Mouse (Mus musculus) G1E (cell line): Measurements from ENCODE around the gene Adamts6. TPM values are rescaled to one million over a fixed set of nuclear protein-coding genes. Genes with fewer than 3 reads are reported as not detected.

Experiments
- ATAC-seq: 2 replicates; pipeline ENCODE4 v1.8.0; 2016; ENCODE audit warnings: mild to moderate bottlenecking; ENCODE audit not compliant: insufficient number of reproducible peaks, poor library complexity, low FRiP score, severe bottlenecking; ENCODE audit errors: extremely low read depth
- DNase-seq: peaks from one replicate; pipeline ENCODE4 v3.0.0; 2012; ENCODE audit warnings: low spot score
- H3K27me3 ChIP-seq: 2 replicates; pipeline ENCODE4 v1.6.1; 2012; ENCODE audit warnings: mild to moderate bottlenecking, low read length, inconsistent platforms; ENCODE audit not compliant: insufficient read depth
- H3K36me3 ChIP-seq: replicated peaks from 2 replicates; pipeline ENCODE3; 2012; ENCODE audit warnings: mild to moderate bottlenecking, inconsistent platforms
- H3K4me1 ChIP-seq: 2 replicates; pipeline ENCODE4 v1.6.1; 2012; ENCODE audit warnings: low read depth, low read length, inconsistent platforms, mixed read lengths; ENCODE audit not compliant: insufficient read depth
- H3K4me3 ChIP-seq: 2 replicates; pipeline ENCODE4 v1.5.1; 2012; ENCODE audit warnings: low read depth, mild to moderate bottlenecking, inconsistent platforms, low read length, moderate library complexity, mixed read lengths
- H3K9me3 ChIP-seq: replicated peaks from 2 replicates; pipeline ENCODE4 v1.6.1; 2012; ENCODE audit warnings: inconsistent platforms
- CTCF ChIP-seq: IDR thresholded peaks from 2 replicates; pipeline ENCODE4 v1.5.1; 2012; ENCODE audit warnings: low read depth, low read length, inconsistent platforms, mixed read lengths
- GATA1 ChIP-seq: IDR thresholded peaks from 2 replicates; pipeline ENCODE4 v1.6.1; 2012; ENCODE audit warnings: borderline replicate concordance, low read length, inconsistent platforms, mixed read lengths
- GATA2 ChIP-seq: IDR thresholded peaks from 2 replicates; pipeline ENCODE4 v1.6.1; 2012; ENCODE audit warnings: low read depth, low read length, inconsistent platforms, borderline replicate concordance
- POLR2AphosphoS5 ChIP-seq: IDR thresholded peaks from 2 replicates; pipeline ENCODE4 v1.6.1; 2012; ENCODE audit warnings: low read depth, low read length, inconsistent platforms; ENCODE audit not compliant: insufficient replicate concordance
- TAL1 ChIP-seq: conservative IDR thresholded peaks from 2 replicates; pipeline ENCODE4 v1.6.1; 2012; ENCODE audit warnings: low read depth, low read length, inconsistent platforms, mixed read lengths
- polyA plus RNA-seq: library from polyadenylated mRNA; stranded (reverse); fragments of >175 nt; gene quantifications from 2 replicates; pipeline ENCODE4 v1.2.3, GENCODE M21; 2012
- total RNA-seq, 2 experiments: library from RNA; stranded (forward) in 1 of 2; stranded (reverse) in 1 of 2; fragments of 200-1000 nt in 1 of 2; fragments of >200 nt in 1 of 2; fragmentation: Nextera tagmentation in 1 of 2; gene quantifications; 2 replicates each; pipeline ENCODE4 v1.2.3; 2014 to 2017

Adamts6 gene
- total and polyA plus RNA-seq, 3 experiments: 0.26 to 12.5 (median 11.8) TPM

GRCm38 (mm10) chr13:104531841-104532240 is 244.2 kb downstream of the Adamts6 start:
- DNase-seq: no peak
- H3K27me3 ChIP-seq: peaks cover 2% of the 10 kb centered on the region
- no peak for ATAC-seq
- H3K9me3 ChIP-seq: no peaks in the 10 kb centered on the region
- H3K4me1 ChIP-seq: no peaks in the 10 kb centered on the region
- no peak overlapping the region for H3K4me3 ChIP-seq
- H3K36me3 ChIP-seq: no peaks in the 10 kb centered on the region
- TF ChIP-seq TAL1: no peak
- no peak for TF ChIP-seq POLR2AphosphoS5
- no peak for TF ChIP-seq GATA1
- TF ChIP-seq GATA2: no peak
- TF ChIP-seq CTCF: no peak

GRCm38 (mm10) chr13:104532723-104533122 is 245.1 kb downstream of the Adamts6 start:
- H3K4me1 ChIP-seq: no peaks in the 10 kb centered on the region
- ATAC-seq (no peak), DNase-seq (no peak)
- no peaks in the 10 kb centered on the region for H3K36me3 ChIP-seq
- H3K27me3 ChIP-seq: peaks cover 2% of the 10 kb centered on the region
- no peak overlapping the region for H3K4me3 ChIP-seq
- TF ChIP-seq POLR2AphosphoS5 (no peak), TAL1 (no peak), GATA1 (no peak), CTCF (no peak), GATA2 (no peak)
- H3K9me3 ChIP-seq: no peaks in the 10 kb centered on the region

DNA sequence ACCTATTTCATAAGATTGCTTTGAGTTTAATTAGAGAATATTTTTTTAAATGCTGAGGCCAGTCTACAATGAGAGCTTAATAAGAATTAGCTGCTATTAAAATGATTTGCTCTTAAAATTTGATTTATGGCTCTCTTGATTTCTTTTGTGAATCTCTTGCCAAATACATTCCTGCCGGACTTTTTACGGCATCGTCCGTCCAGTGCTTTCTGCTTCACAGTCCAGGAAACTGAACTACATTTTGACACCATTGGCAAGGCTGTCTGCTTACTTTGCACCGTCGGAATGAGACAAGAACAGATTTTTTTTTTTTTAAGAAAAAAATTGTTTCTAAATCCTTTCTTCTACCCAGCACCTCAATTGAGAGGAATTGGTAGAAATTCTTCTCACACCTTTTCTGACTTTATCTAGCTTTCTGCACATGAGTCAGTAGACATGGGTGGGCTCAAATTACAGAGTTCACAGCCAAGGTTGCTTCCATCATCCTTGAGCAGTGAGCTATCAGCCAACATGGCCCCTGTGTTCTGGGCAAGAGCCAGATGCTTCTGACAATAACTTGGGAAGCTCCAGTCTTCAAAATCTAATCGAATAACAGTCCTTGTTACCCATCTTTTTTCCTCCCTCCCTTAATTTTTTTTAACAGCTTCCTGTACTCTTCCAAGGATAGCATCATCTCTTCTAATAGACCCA is 246.3 kb downstream of the Adamts6 start:
- TF ChIP-seq GATA1: no peak
- no peak for TF ChIP-seq TAL1
- no peak for TF ChIP-seq CTCF
- no peak for TF ChIP-seq POLR2AphosphoS5
- TF ChIP-seq GATA2: no peak

GRCm38 (mm10) chr13:104540861-104541398 is 253.3 kb downstream of the Adamts6 start:
- no peak overlapping the region; the same call in 1 of the 2 replicates for H3K4me3 ChIP-seq
- peaks cover 16% of the 10 kb centered on the region for H3K4me1 ChIP-seq
- H3K9me3 ChIP-seq: no peaks in the 10 kb centered on the region
- no peaks in the 10 kb centered on the region for H3K36me3 ChIP-seq
- TF ChIP-seq TAL1 (no peak), CTCF (no peak), POLR2AphosphoS5 (no peak), GATA1 (no peak), GATA2 (no peak)
- no peak for ATAC-seq
- H3K27me3 ChIP-seq: no peaks in the 10 kb centered on the region; the same call in 1 of the 2 replicates
- peak; percentile 20 for DNase-seq

More for the DNA sequence above, 246.3 kb downstream of the Adamts6 start:
- H3K36me3 ChIP-seq: no peaks in the 10 kb centered on the region
- H3K4me3 ChIP-seq: no peak overlapping the region
- peaks cover 2% of the 10 kb centered on the region for H3K27me3 ChIP-seq
- H3K4me1 ChIP-seq: no peaks in the 10 kb centered on the region
- ATAC-seq: no peak
- no peaks in the 10 kb centered on the region for H3K9me3 ChIP-seq
- no peak for DNase-seq

DNA sequence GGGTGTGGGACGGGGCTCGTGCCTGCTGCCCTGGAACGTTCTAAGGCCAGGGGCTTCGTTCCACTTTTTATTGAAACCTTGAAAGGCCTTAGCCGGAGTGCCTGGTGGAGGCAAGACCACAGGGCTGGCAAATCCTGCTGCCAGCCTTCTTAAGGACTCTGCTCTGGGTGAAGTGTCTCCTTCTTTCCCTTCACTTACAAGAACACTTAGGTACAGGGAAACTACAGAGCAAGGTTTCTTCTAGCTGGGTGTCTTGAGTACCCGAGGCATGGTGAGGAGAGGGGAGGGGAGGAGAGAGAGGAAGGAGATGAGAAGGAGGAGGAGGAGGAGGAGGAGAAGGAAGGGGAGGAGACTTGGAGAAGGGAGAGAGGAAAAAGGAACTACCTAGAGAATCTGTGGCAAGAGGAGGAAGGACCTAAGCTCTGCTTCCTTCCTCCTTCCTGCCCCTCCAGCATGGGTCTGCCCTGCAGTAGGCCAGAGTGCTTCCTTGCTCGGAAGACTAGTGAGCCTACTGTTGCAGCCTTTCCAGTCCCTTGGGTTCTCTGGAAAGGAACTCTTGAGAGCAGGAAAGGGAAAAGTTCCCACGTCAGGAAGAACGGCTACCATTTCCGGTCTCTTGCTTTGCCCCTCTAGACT is 254.6 kb downstream of the Adamts6 start:
- H3K4me3 ChIP-seq: no peak overlapping the region
- H3K27me3 ChIP-seq: no peaks in the 10 kb centered on the region; the same call in 1 of the 2 replicates
- H3K4me1 ChIP-seq: peaks cover 16% of the 10 kb centered on the region
- ATAC-seq (no peak), DNase-seq (no peak)
- H3K36me3 ChIP-seq: no peaks in the 10 kb centered on the region
- TF ChIP-seq GATA2 (no peak), GATA1 (no peak), POLR2AphosphoS5 (no peak), CTCF (no peak), TAL1 (no peak)
- H3K9me3 ChIP-seq: no peaks in the 10 kb centered on the region

GRCm38 (mm10) chr13:104542759-104543141 is 255.1 kb downstream of the Adamts6 start:
- Histone ChIP-seq H3K27me3 (no peaks in the 10 kb centered on the region; the same call in 1 of the 2 replicates), H3K4me1 (peaks cover 16% of the 10 kb centered on the region), H3K36me3 (no peaks in the 10 kb centered on the region), H3K4me3 (no peak overlapping the region), H3K9me3 (no peaks in the 10 kb centered on the region)
- no peak for ATAC-seq
- DNase-seq: no peak
- no peak for TF ChIP-seq TAL1
- TF ChIP-seq POLR2AphosphoS5: no peak
- no peak for TF ChIP-seq CTCF
- no peak for TF ChIP-seq GATA2
- TF ChIP-seq GATA1: no peak

Other genes starting within 250 kb of the Adamts6 start
- 17.6 and 29.4 TPM in 2 replicates for gene Nln, start 178.2 kb upstream of the Adamts6 start, total RNA-seq (2014; fragmentation: Nextera tagmentation)
- gene Nln, start 178.2 kb upstream of the Adamts6 start, total RNA-seq (2017): 31.7 and 39.1 TPM in 2 replicates
- 9.6 and 15.4 TPM in 2 replicates for gene Nln, start 178.2 kb upstream of the Adamts6 start, polyA plus RNA-seq
- gene Sgtb, start 178.1 kb upstream of the Adamts6 start, total RNA-seq (2014; fragmentation: Nextera tagmentation): 0.23 TPM in 1 of 2 replicates, not detected in the other
- gene Sgtb, start 178.1 kb upstream of the Adamts6 start, total RNA-seq (2017): 0.16 and 0.29 TPM in 2 replicates
- 0.13 and 0.15 TPM in 2 replicates for gene Sgtb, start 178.1 kb upstream of the Adamts6 start, polyA plus RNA-seq
- gene Trappc13, start 109.4 kb upstream of the Adamts6 start, total RNA-seq (2014; fragmentation: Nextera tagmentation): 64.5 and 66.2 TPM in 2 replicates
- 71.1 and 73.6 TPM in 2 replicates for gene Trappc13, start 109.4 kb upstream of the Adamts6 start, total RNA-seq (2017)
- 0.99 and 3.0 TPM in 2 replicates for gene Trappc13, start 109.4 kb upstream of the Adamts6 start, polyA plus RNA-seq
- 19.4 and 19.6 TPM in 2 replicates for gene Trim23, start 109.0 kb upstream of the Adamts6 start, total RNA-seq (2014; fragmentation: Nextera tagmentation)
- 28.3 and 29.6 TPM in 2 replicates for gene Trim23, start 109.0 kb upstream of the Adamts6 start, total RNA-seq (2017)
- 0.87 and 1.3 TPM in 2 replicates for gene Trim23, start 109.0 kb upstream of the Adamts6 start, polyA plus RNA-seq
- 83.0 and 138 TPM in 2 replicates for gene Cenpk, start 59.2 kb upstream of the Adamts6 start, total RNA-seq (2014; fragmentation: Nextera tagmentation)
- 85.5 and 119 TPM in 2 replicates for gene Cenpk, start 59.2 kb upstream of the Adamts6 start, total RNA-seq (2017)
- gene Cenpk, start 59.2 kb upstream of the Adamts6 start, polyA plus RNA-seq: 1.8 and 6.2 TPM in 2 replicates
- 120 and 130 TPM in 2 replicates for gene Ppwd1, start 59.0 kb upstream of the Adamts6 start, total RNA-seq (2014; fragmentation: Nextera tagmentation)
- 47.8 and 60.8 TPM in 2 replicates for gene Ppwd1, start 59.0 kb upstream of the Adamts6 start, total RNA-seq (2017)
- gene Ppwd1, start 59.0 kb upstream of the Adamts6 start, polyA plus RNA-seq: 5.9 and 7.8 TPM in 2 replicates